Mouse (Mus musculus): ENCODE results near the gene Wbp11. TPM values are rescaled to one million over a fixed set of nuclear protein-coding genes. Genes with fewer than 3 reads are reported as not detected.

Gene Wbp11
- polyA plus RNA-seq, 1 experiment from 2014 or later: 62.5 TPM

- peak overlapping the region; percentile 91 for H3K9ac ChIP-seq
- H3K36me3 ChIP-seq: peaks cover 58% of the 10 kb centered on the region
- no peaks in the 10 kb centered on the region for H3K27me3 ChIP-seq
- H3K4me1 ChIP-seq (replicated peaks): peaks cover 84% of the 10 kb centered on the region
- H3K9me3 ChIP-seq (replicated peaks): no peaks in the 10 kb centered on the region
- H3K4me3 ChIP-seq (replicated peaks): peak overlapping the region; percentile 80
- H3K4me2 ChIP-seq: peak overlapping the region; percentile 71
- H3K27ac ChIP-seq: peak overlapping the region; percentile 99
- DNase-seq (no peak), ATAC-seq (ENCODE audit: low read depth) (no peak)
- WGBS (ENCODE audit: insufficient replicate concordance): 16% methylated on average over 2 of the region's 2 CpGs
Measured at GRCm38 (mm10) chr6:136855183-136855582, 27.1 kb upstream of the Wbp11 start.

GRCm38 (mm10) chr6:136854361-136854781 is 26.3 kb upstream of the Wbp11 start:
- no peak for ATAC-seq (ENCODE audit: low read depth)
- H3K36me3 ChIP-seq: peaks cover 66% of the 10 kb centered on the region
- H3K9ac ChIP-seq: peak overlapping the region; percentile 91
- peaks cover 84% of the 10 kb centered on the region for H3K4me1 ChIP-seq (replicated peaks)
- peak overlapping the region; percentile 71 for H3K4me2 ChIP-seq
- no peaks in the 10 kb centered on the region for H3K27me3 ChIP-seq
- no peak for DNase-seq
- H3K4me3 ChIP-seq (replicated peaks): peak overlapping the region; percentile 80
- 38% methylated on average over 11 of the region's 11 CpGs for WGBS (ENCODE audit: insufficient replicate concordance)
- H3K27ac ChIP-seq: peak overlapping the region; percentile 99
- H3K9me3 ChIP-seq (replicated peaks): no peaks in the 10 kb centered on the region

GRCm38 (mm10) chr6:136852762-136853161 is 24.7 kb upstream of the Wbp11 start:
- 40% methylated on average over 3 of the region's 3 CpGs for WGBS (ENCODE audit: insufficient replicate concordance)
- Histone ChIP-seq H3K27ac (peak overlapping the region; percentile 81), H3K9me3 (replicated peaks) (no peaks in the 10 kb centered on the region), H3K4me2 (peak overlapping the region; percentile 71), H3K4me3 (replicated peaks) (peak overlapping the region; percentile 80), H3K36me3 (peaks cover 82% of the 10 kb centered on the region), H3K9ac (peak overlapping the region; percentile 54), H3K27me3 (no peaks in the 10 kb centered on the region), H3K4me1 (replicated peaks) (peaks cover 85% of the 10 kb centered on the region)
- ATAC-seq (ENCODE audit: low read depth) (no peak), DNase-seq (no peak)

GRCm38 (mm10) chr6:136852348-136852747 is 24.3 kb upstream of the Wbp11 start:
- H3K36me3 ChIP-seq: peaks cover 87% of the 10 kb centered on the region
- peak overlapping the region; percentile 81 for H3K27ac ChIP-seq
- H3K9ac ChIP-seq: peak overlapping the region; percentile 54
- no peak for DNase-seq
- no peaks in the 10 kb centered on the region for H3K27me3 ChIP-seq
- no peaks in the 10 kb centered on the region for H3K9me3 ChIP-seq (replicated peaks)
- 79% methylated on average over 4 of the region's 4 CpGs for WGBS (ENCODE audit: insufficient replicate concordance)
- peak overlapping the region; percentile 71 for H3K4me2 ChIP-seq
- peak overlapping the region; percentile 80 for H3K4me3 ChIP-seq (replicated peaks)
- ATAC-seq (ENCODE audit: low read depth): no peak
- peaks cover 88% of the 10 kb centered on the region for H3K4me1 ChIP-seq (replicated peaks)

- H3K9me3 ChIP-seq (replicated peaks): no peaks in the 10 kb centered on the region
- H3K27ac ChIP-seq: peak overlapping the region; percentile 75
- DNase-seq (no peak), ATAC-seq (ENCODE audit: low read depth) (no peak)
- no peaks in the 10 kb centered on the region for H3K27me3 ChIP-seq
- peaks cover 81% of the 10 kb centered on the region for H3K4me1 ChIP-seq (replicated peaks)
- H3K9ac ChIP-seq: 0 out of 2 replicates have a peak overlapping the region, but pooled peaks have one; percentile 7
- peaks cover 95% of the 10 kb centered on the region for H3K36me3 ChIP-seq
- peak overlapping the region; percentile 39; the same call in 1 of the 2 replicates for H3K4me2 ChIP-seq
- H3K4me3 ChIP-seq (replicated peaks): peak overlapping the region; percentile 3; the same call in 1 of the 2 replicates
- WGBS (ENCODE audit: insufficient replicate concordance): 49% methylated on average over 6 of the region's 6 CpGs
Measured at GRCm38 (mm10) chr6:136850267-136850666, 22.2 kb upstream of the Wbp11 start.

GRCm38 (mm10) chr6:136848971-136849370 is 20.9 kb upstream of the Wbp11 start:
- Histone ChIP-seq H3K36me3 (peaks cover 82% of the 10 kb centered on the region), H3K27me3 (no peaks in the 10 kb centered on the region), H3K27ac (peak overlapping the region; percentile 75), H3K9ac (peak overlapping the region; percentile 31; the same call in 1 of the 2 replicates), H3K4me2 (peak overlapping the region; percentile 39), H3K9me3 (replicated peaks) (no peaks in the 10 kb centered on the region), H3K4me1 (replicated peaks) (peaks cover 68% of the 10 kb centered on the region), H3K4me3 (replicated peaks) (0 out of 2 replicates have a peak overlapping the region, but pooled peaks have one; percentile 6)
- DNase-seq (no peak), ATAC-seq (ENCODE audit: low read depth) (0 out of 2 replicates have a peak, but pooled peaks have one; percentile 29)
- WGBS (ENCODE audit: insufficient replicate concordance): 73% methylated on average over 5 of the region's 5 CpGs

GRCm38 (mm10) chr6:136848399-136848798 is 20.4 kb upstream of the Wbp11 start:
- Histone ChIP-seq H3K4me3 (replicated peaks) (peak overlapping the region; percentile 15), H3K9ac (peak overlapping the region; percentile 31), H3K36me3 (peaks cover 77% of the 10 kb centered on the region), H3K4me1 (replicated peaks) (peaks cover 62% of the 10 kb centered on the region), H3K27me3 (no peaks in the 10 kb centered on the region), H3K27ac (peak overlapping the region; percentile 75), H3K4me2 (peak overlapping the region; percentile 39), H3K9me3 (replicated peaks) (no peaks in the 10 kb centered on the region)
- DNase-seq (no peak), ATAC-seq (ENCODE audit: low read depth) (peak; percentile 75)
- 30% methylated on average over 8 of the region's 8 CpGs for WGBS (ENCODE audit: insufficient replicate concordance)

- no peaks in the 10 kb centered on the region for H3K27me3 ChIP-seq
- WGBS (ENCODE audit: insufficient replicate concordance): 20% methylated on average over 2 of the region's 2 CpGs
- H3K4me2 ChIP-seq: peak overlapping the region; percentile 39
- peak; percentile 70 for DNase-seq
- H3K27ac ChIP-seq: peak overlapping the region; percentile 75
- no peaks in the 10 kb centered on the region for H3K9me3 ChIP-seq (replicated peaks)
- H3K4me1 ChIP-seq (replicated peaks): peaks cover 56% of the 10 kb centered on the region
- peak overlapping the region; percentile 31; the same call in 1 of the 2 replicates for H3K9ac ChIP-seq
- peak; percentile 74 for ATAC-seq (ENCODE audit: low read depth)
- peak overlapping the region; percentile 15 for H3K4me3 ChIP-seq (replicated peaks)
- peaks cover 71% of the 10 kb centered on the region for H3K36me3 ChIP-seq
Measured at GRCm38 (mm10) chr6:136847790-136848189, 19.8 kb upstream of the Wbp11 start.

- DNase-seq (no peak), ATAC-seq (ENCODE audit: low read depth) (no peak)
- Histone ChIP-seq H3K4me2 (no peak overlapping the region), H3K4me1 (replicated peaks) (peaks cover 53% of the 10 kb centered on the region), H3K27me3 (no peaks in the 10 kb centered on the region), H3K4me3 (replicated peaks) (no peak overlapping the region), H3K27ac (no peak overlapping the region), H3K9ac (no peak overlapping the region), H3K9me3 (replicated peaks) (no peaks in the 10 kb centered on the region), H3K36me3 (peaks cover 66% of the 10 kb centered on the region)
- 88% methylated on average over 3 of the region's 3 CpGs for WGBS (ENCODE audit: insufficient replicate concordance)
Measured at GRCm38 (mm10) chr6:136847267-136847666, 19.2 kb upstream of the Wbp11 start.

- H3K36me3 ChIP-seq: peaks cover 52% of the 10 kb centered on the region
- ATAC-seq (ENCODE audit: low read depth) (no peak), DNase-seq (no peak)
- H3K4me2 ChIP-seq: no peak overlapping the region
- no peak overlapping the region for H3K27ac ChIP-seq
- 81% methylated on average over 5 of the region's 5 CpGs for WGBS (ENCODE audit: insufficient replicate concordance)
- H3K9ac ChIP-seq: no peak overlapping the region
- no peak overlapping the region for H3K4me3 ChIP-seq (replicated peaks)
- H3K27me3 ChIP-seq: no peaks in the 10 kb centered on the region
- peaks cover 40% of the 10 kb centered on the region for H3K4me1 ChIP-seq (replicated peaks)
- no peaks in the 10 kb centered on the region for H3K9me3 ChIP-seq (replicated peaks)
Measured at GRCm38 (mm10) chr6:136845706-136846480, 17.9 kb upstream of the Wbp11 start.

GRCm38 (mm10) chr6:136844903-136845302 is 16.9 kb upstream of the Wbp11 start:
- H3K4me1 ChIP-seq (replicated peaks): peaks cover 30% of the 10 kb centered on the region
- H3K9me3 ChIP-seq (replicated peaks): no peaks in the 10 kb centered on the region
- H3K27me3 ChIP-seq: no peaks in the 10 kb centered on the region
- peaks cover 42% of the 10 kb centered on the region for H3K36me3 ChIP-seq
- DNase-seq: no peak
- no peak for ATAC-seq (ENCODE audit: low read depth)
- no peak overlapping the region for H3K4me3 ChIP-seq (replicated peaks)
- 72% methylated on average over 2 of the region's 2 CpGs for WGBS (ENCODE audit: insufficient replicate concordance)
- H3K27ac ChIP-seq: no peak overlapping the region
- H3K9ac ChIP-seq: no peak overlapping the region
- H3K4me2 ChIP-seq: no peak overlapping the region

Data from liver, embryonic 13.5 days (tissue).